Mouse (Mus musculus): ENCODE data around the gene A830031A19Rik. TPM values are rescaled to one million over a fixed set of nuclear protein-coding genes. Genes with fewer than 3 reads are reported as not detected.

The A830031A19Rik gene
- polyA plus RNA-seq, 1 experiment from 2014 or later, result not detected

Small RNAs within 50 kb of the gene (microRNA-seq; reads per million reads assigned to microRNA genes)
- not detected for gene Gm44381

Other genes starting within 250 kb of the A830031A19Rik start
- gene Papolg, start 179.8 kb downstream of the A830031A19Rik start, polyA plus RNA-seq (2015; fragmentation: Nextera tagmentation; extraction: Ambion mirVana), result 18.5 and 19.5 TPM in 2 replicates
- 70.0 and 79.1 TPM in 2 replicates for gene Bcl11a, start 3.0 kb upstream of the A830031A19Rik start, polyA plus RNA-seq (2015; fragmentation: Nextera tagmentation; extraction: Ambion mirVana)

All from embryonic facial prominence, embryonic 13.5 days (tissue).